Mouse (Mus musculus): ENCODE measurements around the gene Epn3. TPM values are rescaled to one million over a fixed set of nuclear protein-coding genes. Genes with fewer than 3 reads are reported as not detected.

Epn3 gene
- polyA plus RNA-seq, 1 experiment = not detected

DNA sequence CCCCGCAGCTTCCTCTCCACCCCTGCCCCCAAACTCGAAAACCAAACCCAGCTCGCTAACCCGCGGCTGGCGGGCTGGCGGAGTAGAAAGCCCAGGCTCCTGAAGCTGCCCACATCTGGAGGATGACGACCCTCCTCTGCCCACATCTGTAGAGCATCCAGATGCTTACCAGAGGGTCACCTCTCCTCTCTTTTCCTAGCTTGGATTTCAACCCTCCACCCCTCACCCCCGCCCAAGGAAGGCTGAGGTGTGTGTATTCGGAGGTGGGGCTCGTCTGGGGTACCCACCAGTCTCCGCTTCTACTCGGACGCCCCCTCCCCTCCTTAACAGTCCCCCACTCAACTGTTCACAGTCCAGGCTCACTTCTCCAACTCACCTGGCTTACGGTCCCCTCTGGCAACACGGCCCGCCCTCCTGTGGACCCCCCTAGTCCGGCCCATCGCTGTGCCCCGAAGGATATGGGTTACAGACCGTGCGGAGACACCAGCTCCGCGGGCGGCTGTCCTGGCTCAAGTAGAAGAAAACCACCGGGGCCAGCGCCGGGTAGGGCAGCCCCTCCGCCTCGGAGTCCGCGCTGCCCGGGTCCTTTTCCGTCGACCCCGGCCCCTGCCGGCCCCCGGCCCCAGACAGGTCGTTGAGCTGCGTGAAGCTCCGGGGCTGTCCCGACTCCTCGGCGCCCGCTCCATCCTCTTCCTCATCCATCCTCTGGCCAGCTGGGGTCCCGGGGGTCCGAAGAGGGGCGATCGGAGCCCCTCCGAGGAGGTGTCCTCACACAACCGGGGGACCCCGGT is 26.7 kb downstream of the Epn3 start:
- Histone ChIP-seq H3K4me3 (ENCODE audit: insufficient read depth, low read length) (peak overlapping the region; percentile 34), H3K27ac (ENCODE audit: insufficient read depth, low read depth, low read length) (no peak overlapping the region), H3K4me1 (ENCODE audit: control insufficient read depth, insufficient read depth, low read length) (peaks cover 5% of the 10 kb centered on the region; the same call in 1 of the 2 replicates)
- TF ChIP-seq POLR2A (IDR thresholded peaks at IDR 0.05; ENCODE audit: borderline replicate concordance, low read depth, low read length) = no peak
- TF ChIP-seq CTCF (IDR thresholded peaks at IDR 0.05; ENCODE audit: low read depth, low read length) = no peak

DNA sequence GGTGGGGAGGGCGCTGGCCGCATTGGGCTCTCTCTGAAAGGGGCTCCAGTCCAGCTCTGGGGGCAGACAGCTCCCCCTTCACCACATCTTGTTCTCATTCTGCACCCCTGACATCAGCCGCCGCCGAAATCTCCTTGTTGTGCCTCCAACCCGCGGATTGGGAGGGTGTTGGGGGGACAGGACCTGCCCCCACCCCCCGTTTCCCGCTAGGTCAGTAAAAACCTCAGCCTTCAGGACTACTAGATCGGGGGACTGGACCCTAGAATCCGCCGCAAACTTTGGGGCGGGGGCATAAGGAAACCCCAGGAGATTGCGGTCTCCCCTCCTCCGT is 27.2 kb downstream of the Epn3 start:
- no peak overlapping the region for H3K4me3 ChIP-seq (ENCODE audit: insufficient read depth, low read length)
- no peak overlapping the region for H3K27ac ChIP-seq (ENCODE audit: insufficient read depth, low read depth, low read length)
- peaks cover 11% of the 10 kb centered on the region for H3K4me1 ChIP-seq (ENCODE audit: control insufficient read depth, insufficient read depth, low read length)
- TF ChIP-seq POLR2A (IDR thresholded peaks at IDR 0.05; ENCODE audit: borderline replicate concordance, low read depth, low read length) (no peak), CTCF (IDR thresholded peaks at IDR 0.05; ENCODE audit: low read depth, low read length) (no peak)

DNA sequence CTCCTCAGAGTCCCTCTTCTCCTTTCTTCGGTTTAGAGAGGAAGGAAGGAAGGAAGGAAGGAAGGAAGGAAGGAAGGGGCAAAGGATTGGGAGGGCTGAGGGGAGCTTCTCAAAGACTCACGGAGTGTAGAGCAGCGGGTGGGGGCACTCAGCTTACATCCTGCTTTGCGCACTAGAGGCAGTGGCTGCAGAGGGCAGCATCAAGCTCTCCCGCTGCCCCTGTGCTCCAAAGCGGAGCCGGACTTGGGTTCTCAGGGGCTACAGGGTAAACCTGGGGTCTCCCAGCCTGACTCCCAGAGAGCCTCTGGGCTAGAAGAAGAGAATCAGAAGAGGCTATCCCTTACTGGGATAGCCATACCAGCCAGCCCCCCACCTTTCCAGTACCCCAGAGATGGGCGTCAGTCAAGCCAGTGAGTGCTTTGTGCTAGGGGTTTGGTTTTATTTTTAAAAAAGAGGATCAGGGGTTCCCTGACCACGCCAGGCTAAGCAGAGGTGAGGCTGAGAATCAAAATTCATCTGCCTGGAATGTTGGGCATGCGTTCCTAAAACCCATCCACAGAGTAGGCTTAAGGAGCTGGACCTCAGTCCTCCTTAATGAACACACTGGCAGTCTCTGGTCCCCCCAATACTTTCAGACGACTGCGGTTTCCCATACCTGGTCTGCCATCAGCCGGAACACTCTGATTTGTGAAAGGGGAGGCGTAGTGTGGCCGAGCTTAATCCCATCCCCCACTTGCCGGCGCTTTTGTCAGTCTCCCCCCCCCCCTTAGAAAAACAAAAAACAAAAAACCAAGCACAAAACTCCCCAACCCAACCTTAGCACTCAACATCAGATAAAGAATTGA is 27.8 kb downstream of the Epn3 start:
- Histone ChIP-seq H3K27ac (ENCODE audit: insufficient read depth, low read depth, low read length) (no peak overlapping the region), H3K4me1 (ENCODE audit: control insufficient read depth, insufficient read depth, low read length) (peaks cover 15% of the 10 kb centered on the region), H3K4me3 (ENCODE audit: insufficient read depth, low read length) (no peak overlapping the region)
- TF ChIP-seq POLR2A (IDR thresholded peaks at IDR 0.05; ENCODE audit: borderline replicate concordance, low read depth, low read length) (no peak), CTCF (IDR thresholded peaks at IDR 0.05; ENCODE audit: low read depth, low read length) (no peak)

DNA sequence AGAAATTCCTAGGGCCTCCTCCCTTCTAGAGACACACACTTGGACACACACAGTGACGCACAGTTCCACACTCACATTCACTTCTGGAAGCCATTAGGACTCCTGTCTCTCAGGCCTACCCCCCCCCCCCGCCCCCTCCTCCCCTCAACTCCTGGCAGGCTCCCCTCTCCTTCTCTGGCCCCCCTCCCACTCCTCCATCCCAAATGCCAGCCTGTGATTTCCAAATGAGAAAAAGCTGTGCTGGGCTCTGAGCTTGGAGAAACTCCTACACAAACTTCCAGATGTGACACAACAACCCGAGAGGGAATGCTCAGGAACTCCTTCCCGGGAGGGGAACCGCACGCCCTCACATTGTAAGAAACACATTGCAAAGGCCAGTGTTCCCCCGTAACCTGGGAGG is 29.4 kb downstream of the Epn3 start:
- TF ChIP-seq CTCF (IDR thresholded peaks at IDR 0.05; ENCODE audit: low read depth, low read length) (no peak), POLR2A (IDR thresholded peaks at IDR 0.05; ENCODE audit: borderline replicate concordance, low read depth, low read length) (no peak)
- no peak overlapping the region for H3K4me3 ChIP-seq (ENCODE audit: insufficient read depth, low read length)
- no peak overlapping the region for H3K27ac ChIP-seq (ENCODE audit: insufficient read depth, low read depth, low read length)
- H3K4me1 ChIP-seq (ENCODE audit: control insufficient read depth, insufficient read depth, low read length) = peaks cover 21% of the 10 kb centered on the region

DNA sequence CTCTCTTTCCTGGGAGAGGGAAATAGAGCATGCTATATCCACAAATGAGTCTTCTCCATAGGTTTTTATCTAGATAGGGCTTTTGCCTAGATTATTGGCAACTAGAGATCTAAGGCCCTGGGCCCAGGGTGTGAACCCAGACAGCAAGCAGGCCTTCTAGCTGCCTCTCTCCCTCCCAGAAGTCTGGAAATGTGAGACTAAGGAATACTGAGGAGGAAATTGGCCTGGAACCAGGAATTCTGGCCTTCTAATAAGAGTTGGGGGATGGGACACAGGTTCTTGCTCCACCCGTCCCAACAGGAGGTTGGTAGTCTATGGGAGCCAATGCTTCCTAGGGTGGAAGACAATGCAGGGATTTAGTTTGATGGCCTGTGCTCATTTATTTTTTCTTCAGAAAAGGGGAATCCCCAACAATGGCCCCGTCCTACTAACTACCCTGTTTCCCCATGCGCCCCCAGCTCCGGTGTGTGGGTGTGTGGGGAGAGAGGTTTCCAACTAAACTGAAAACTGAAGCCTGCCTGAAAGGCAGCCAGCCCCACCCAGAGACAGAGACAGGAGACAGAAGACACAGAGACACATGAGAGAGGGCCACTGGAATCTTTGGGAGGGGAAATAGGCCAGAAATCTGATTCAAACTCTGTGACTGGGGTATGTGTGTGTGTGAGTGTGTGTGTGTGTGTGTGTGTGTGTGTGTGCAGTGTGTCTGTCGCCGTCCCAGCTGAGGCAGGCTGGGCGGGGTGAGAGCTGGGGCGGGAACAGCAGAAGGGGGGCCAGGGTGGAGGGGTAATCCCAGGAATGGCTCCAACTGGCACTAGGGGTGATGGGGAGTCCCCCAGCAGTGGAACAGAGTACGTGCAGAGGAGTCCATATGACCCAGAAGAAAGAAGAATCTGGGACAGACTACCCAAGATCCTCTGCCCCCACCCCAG is 30.4 kb downstream of the Epn3 start:
- H3K4me1 ChIP-seq (ENCODE audit: control insufficient read depth, insufficient read depth, low read length) = peaks cover 19% of the 10 kb centered on the region
- TF ChIP-seq POLR2A (IDR thresholded peaks at IDR 0.05; ENCODE audit: borderline replicate concordance, low read depth, low read length) (no peak), CTCF (IDR thresholded peaks at IDR 0.05; ENCODE audit: low read depth, low read length) (no peak)
- H3K27ac ChIP-seq (ENCODE audit: insufficient read depth, low read depth, low read length) = no peak overlapping the region
- H3K4me3 ChIP-seq (ENCODE audit: insufficient read depth, low read length) = no peak overlapping the region

DNA sequence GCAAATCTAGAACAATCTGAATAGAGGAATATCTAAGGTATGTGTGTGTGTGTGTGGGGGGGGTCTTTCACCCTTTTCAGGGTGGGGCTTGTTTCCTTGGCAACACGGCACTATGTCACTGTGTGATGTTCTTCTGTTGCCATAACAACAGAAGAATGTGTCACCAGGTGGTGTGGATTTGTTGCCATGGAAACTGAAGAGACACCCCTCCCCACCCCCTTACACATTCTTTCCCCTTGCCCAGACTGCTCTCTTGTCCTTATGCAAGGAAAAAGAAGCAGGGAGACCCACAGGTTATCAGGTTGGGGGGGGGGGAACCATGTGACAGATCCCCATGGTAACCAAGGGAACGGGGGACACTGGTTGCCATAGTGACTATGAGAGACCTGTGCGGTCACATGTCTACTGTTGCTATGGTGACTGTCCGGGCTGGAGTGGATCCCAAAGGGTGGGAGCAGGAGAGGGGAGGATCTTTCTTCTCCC is 31.2 kb downstream of the Epn3 start:
- H3K4me3 ChIP-seq (ENCODE audit: insufficient read depth, low read length) = no peak overlapping the region
- H3K27ac ChIP-seq (ENCODE audit: insufficient read depth, low read depth, low read length) = no peak overlapping the region
- peaks cover 19% of the 10 kb centered on the region for H3K4me1 ChIP-seq (ENCODE audit: control insufficient read depth, insufficient read depth, low read length)
- no peak for TF ChIP-seq POLR2A (IDR thresholded peaks at IDR 0.05; ENCODE audit: borderline replicate concordance, low read depth, low read length)
- no peak for TF ChIP-seq CTCF (IDR thresholded peaks at IDR 0.05; ENCODE audit: low read depth, low read length)

DNA sequence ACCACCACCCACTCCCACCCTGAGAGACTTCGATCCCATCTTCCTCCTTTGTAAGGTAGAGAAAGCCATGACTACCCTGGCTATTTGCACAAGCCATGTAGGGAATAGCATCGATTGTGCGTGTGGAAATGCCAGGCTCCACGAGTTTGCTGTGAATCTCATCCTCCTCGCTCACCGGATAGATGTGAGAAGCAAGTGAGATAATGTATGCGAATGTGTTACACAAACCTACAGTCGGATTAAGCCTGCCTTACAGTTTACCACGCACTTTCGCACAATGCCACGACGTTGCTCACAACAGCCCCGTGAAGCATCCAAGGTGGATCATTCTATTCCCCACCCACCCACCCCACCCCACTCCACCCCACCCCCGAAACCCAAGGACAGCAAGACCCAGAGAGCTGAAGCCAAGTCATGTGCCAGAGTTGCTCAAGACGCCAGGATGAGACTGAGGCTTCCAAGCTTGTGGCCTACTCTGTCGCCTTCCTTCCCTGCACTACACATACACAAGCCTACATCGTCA is 33.4 kb downstream of the Epn3 start:
- H3K27ac ChIP-seq (ENCODE audit: insufficient read depth, low read depth, low read length) = no peak overlapping the region
- no peak for TF ChIP-seq POLR2A (IDR thresholded peaks at IDR 0.05; ENCODE audit: borderline replicate concordance, low read depth, low read length)
- H3K4me3 ChIP-seq (ENCODE audit: insufficient read depth, low read length) = no peak overlapping the region
- peaks cover 19% of the 10 kb centered on the region for H3K4me1 ChIP-seq (ENCODE audit: control insufficient read depth, insufficient read depth, low read length)

DNA sequence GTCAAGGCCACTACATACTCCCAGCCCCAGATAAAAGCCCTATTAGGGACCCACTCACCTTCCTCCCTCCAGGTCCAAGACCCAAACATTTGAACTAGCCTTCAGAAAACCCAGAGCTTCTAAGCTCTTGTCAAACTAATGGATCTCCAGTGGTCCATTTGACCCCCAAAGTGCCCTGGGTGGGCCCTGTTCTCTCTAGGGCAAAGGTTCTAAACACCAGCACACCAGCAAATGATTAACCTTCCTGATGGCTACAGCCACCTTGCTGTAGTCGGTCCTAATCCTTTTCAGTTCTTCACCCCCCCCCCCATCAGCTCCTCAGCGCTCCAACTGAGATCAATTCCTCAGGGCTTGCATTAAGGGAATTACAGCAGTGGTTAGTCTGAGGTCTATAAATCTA is 35.6 kb downstream of the Epn3 start:
- Histone ChIP-seq H3K4me3 (ENCODE audit: insufficient read depth, low read length) (no peak overlapping the region), H3K27ac (ENCODE audit: insufficient read depth, low read depth, low read length) (no peak overlapping the region), H3K4me1 (ENCODE audit: control insufficient read depth, insufficient read depth, low read length) (peaks cover 19% of the 10 kb centered on the region)
- TF ChIP-seq CTCF (IDR thresholded peaks at IDR 0.05; ENCODE audit: low read depth, low read length) (no peak), POLR2A (IDR thresholded peaks at IDR 0.05; ENCODE audit: borderline replicate concordance, low read depth, low read length) (no peak)

DNA sequence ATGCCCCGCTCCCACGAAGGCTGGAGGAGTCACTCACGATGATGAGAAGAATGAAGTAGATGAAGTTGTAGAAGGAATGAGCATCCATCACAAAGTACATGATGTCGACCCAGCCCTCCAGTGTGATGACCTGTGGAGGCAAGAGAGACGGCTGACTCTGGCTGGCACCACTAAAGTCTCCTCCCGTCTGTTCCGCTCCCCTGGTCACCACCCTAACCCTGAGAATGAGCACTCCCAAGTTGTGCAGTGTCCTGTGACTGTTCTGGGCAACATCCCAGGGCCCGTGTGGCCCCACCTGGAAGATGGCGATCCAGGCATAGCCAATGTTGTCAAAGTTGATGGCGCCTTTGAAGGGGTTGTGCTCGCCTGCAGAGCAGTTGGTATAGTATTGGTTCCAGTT is 37.9 kb downstream of the Epn3 start:
- no peak overlapping the region for H3K4me3 ChIP-seq (ENCODE audit: insufficient read depth, low read length)
- TF ChIP-seq POLR2A (IDR thresholded peaks at IDR 0.05; ENCODE audit: borderline replicate concordance, low read depth, low read length) (no peak), CTCF (IDR thresholded peaks at IDR 0.05; ENCODE audit: low read depth, low read length) (no peak)
- H3K27ac ChIP-seq (ENCODE audit: insufficient read depth, low read depth, low read length) = no peak overlapping the region
- H3K4me1 ChIP-seq (ENCODE audit: control insufficient read depth, insufficient read depth, low read length) = peaks cover 4% of the 10 kb centered on the region

Data from bone marrow macrophage, adult 2 months (primary cell).